Mouse (Mus musculus): ENCODE results near the gene Lhx3. TPM values are rescaled to one million over a fixed set of nuclear protein-coding genes. Genes with fewer than 3 reads are reported as not detected.

Gene Lhx3
- polyA plus RNA-seq, 1 experiment: not detected

DNA sequence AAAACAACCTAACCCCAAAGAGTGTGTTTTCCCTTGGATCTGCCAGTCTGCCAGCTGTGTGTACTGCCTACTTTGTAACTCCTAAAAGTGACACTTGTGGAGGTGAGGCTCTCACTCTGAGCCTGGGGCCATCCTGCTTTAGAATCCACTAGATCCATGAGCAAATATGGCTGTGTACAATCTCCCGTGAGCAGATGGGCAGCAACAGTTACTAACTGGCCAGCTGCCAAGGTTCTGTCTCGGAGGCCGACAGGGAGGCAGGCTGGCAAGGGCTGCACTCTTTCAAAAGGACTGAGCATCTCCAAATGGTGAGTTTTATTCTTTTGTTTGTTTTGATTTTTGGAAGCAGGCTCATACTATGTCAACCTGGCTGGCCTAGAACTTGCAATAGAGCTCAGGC lies 6.4 kb upstream of the Lhx3 start:
- Histone ChIP-seq H3K4me3 (no peak overlapping the region), H3ac (ENCODE audit: control insufficient read depth, insufficient read length) (no peak overlapping the region), H3K27me3 (ENCODE audit: control insufficient read depth, insufficient read depth, insufficient read length) (no peaks in the 10 kb centered on the region), H3K4me2 (ENCODE audit: low read depth) (no peak overlapping the region), H3K79me2 (ENCODE audit: control insufficient read depth, insufficient read depth) (no peaks in the 10 kb centered on the region), H3K36me3 (ENCODE audit: control insufficient read depth, insufficient read depth) (peaks cover 22% of the 10 kb centered on the region)
- TF ChIP-seq USF1 (IDR thresholded peaks at IDR 0.05; ENCODE audit: low read depth) (no peak), POLR2A (IDR thresholded peaks at IDR 0.05; ENCODE audit: insufficient read length, low read depth) (no peak), TCF3 (IDR thresholded peaks at IDR 0.05; ENCODE audit: insufficient read length, low read depth) (no peak), REST (IDR thresholded peaks at IDR 0.05; ENCODE audit: insufficient read depth, insufficient read length) (no peak), MAX (IDR thresholded peaks at IDR 0.05; ENCODE audit: low read depth) (no peak), SRF (IDR thresholded peaks at IDR 0.05; ENCODE audit: control insufficient read depth, insufficient read length, low read depth) (no peak), MYOG (IDR thresholded peaks at IDR 0.05; ENCODE audit: control insufficient read depth in 1 of 3, insufficient read depth in 1 of 3, insufficient read length in 2 of 3, low read depth in 2 of 3) (no peak), E2F4 (IDR thresholded peaks at IDR 0.05; ENCODE audit: insufficient read depth) (no peak), CEBPB (IDR thresholded peaks at IDR 0.05; ENCODE audit: insufficient read depth, poor library complexity, severe bottlenecking) (no peak), TCF12 (IDR thresholded peaks at IDR 0.05; ENCODE audit: insufficient read depth, poor library complexity, severe bottlenecking) (no peak), POLR2AphosphoS2 (IDR thresholded peaks at IDR 0.05; ENCODE audit: insufficient read length, low read depth) (no peak)

DNA sequence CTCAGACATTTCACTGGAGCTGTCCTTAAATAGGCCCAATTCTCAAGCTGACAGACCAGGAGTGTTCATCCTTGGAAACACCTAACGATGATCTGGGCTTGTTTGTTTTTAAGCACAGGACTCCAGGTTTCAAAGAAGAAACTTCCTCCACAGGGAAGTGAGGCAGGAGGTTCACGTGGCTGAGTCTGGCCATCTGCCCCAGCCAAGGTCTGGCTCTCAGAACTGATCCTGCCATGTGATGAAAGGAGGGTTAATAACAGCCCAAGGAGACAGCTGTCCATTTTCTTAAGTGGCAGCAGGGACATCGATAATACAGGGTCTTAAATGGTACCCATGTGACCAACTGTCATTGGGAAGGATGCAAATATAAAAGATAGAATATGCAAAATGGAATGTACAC lies 1.5 kb upstream of the Lhx3 start:
- H3K79me2 ChIP-seq (ENCODE audit: control insufficient read depth, insufficient read depth): no peaks in the 10 kb centered on the region
- no peak overlapping the region for H3K4me3 ChIP-seq
- no peak overlapping the region for H3K4me2 ChIP-seq (ENCODE audit: low read depth)
- H3K36me3 ChIP-seq (ENCODE audit: control insufficient read depth, insufficient read depth): peaks cover 3% of the 10 kb centered on the region
- no peak overlapping the region for H3ac ChIP-seq (ENCODE audit: control insufficient read depth, insufficient read length)
- TF ChIP-seq POLR2AphosphoS2 (IDR thresholded peaks at IDR 0.05; ENCODE audit: insufficient read length, low read depth) (no peak), TCF12 (IDR thresholded peaks at IDR 0.05; ENCODE audit: insufficient read depth, poor library complexity, severe bottlenecking) (no peak), TCF3 (IDR thresholded peaks at IDR 0.05; ENCODE audit: insufficient read length, low read depth) (no peak), SRF (IDR thresholded peaks at IDR 0.05; ENCODE audit: control insufficient read depth, insufficient read length, low read depth) (no peak), USF1 (IDR thresholded peaks at IDR 0.05; ENCODE audit: low read depth) (no peak)
- H3K27me3 ChIP-seq (ENCODE audit: control insufficient read depth, insufficient read depth, insufficient read length): peaks cover 20% of the 10 kb centered on the region

DNA sequence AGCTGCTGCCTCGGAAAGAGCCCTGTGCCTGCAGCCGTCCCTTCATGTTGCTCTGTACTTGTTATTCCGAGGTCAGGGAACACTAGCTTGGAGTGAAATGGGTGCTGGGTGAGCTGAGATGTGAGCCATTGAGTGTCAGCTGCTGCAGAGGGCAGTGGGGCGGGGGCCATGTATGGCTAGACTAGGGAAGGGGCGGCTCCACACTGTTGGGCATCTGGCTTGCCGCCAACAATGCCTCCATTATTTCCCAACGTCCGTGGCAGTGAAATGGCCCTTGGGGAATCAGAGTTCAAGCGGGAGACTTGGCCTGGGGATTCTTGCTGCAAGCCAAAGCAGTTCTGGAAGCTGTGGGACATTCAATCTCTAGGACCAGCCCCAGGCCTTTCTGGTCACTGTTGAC lies 530 bp downstream of the Lhx3 start:
- H3K36me3 ChIP-seq (ENCODE audit: control insufficient read depth, insufficient read depth): peaks cover 3% of the 10 kb centered on the region
- H3K79me2 ChIP-seq (ENCODE audit: control insufficient read depth, insufficient read depth): no peaks in the 10 kb centered on the region
- TF ChIP-seq REST (IDR thresholded peaks at IDR 0.05; ENCODE audit: insufficient read depth, insufficient read length) (no peak), TCF3 (IDR thresholded peaks at IDR 0.05; ENCODE audit: insufficient read length, low read depth) (no peak), MAX (IDR thresholded peaks at IDR 0.05; ENCODE audit: low read depth) (no peak), TCF12 (IDR thresholded peaks at IDR 0.05; ENCODE audit: insufficient read depth, poor library complexity, severe bottlenecking) (no peak), MYOD1 (IDR thresholded peaks at IDR 0.05; ENCODE audit: control insufficient read depth in 1 of 3, insufficient read length in 2 of 3, low read depth in 2 of 3) (no peak), SRF (IDR thresholded peaks at IDR 0.05; ENCODE audit: control insufficient read depth, insufficient read length, low read depth) (no peak), MYOG (IDR thresholded peaks at IDR 0.05; ENCODE audit: control insufficient read depth in 1 of 3, insufficient read depth in 1 of 3, insufficient read length in 2 of 3, low read depth in 2 of 3) (no peak), E2F4 (IDR thresholded peaks at IDR 0.05; ENCODE audit: insufficient read depth) (no peak), CEBPB (IDR thresholded peaks at IDR 0.05; ENCODE audit: insufficient read depth, poor library complexity, severe bottlenecking) (no peak)
- peaks cover 36% of the 10 kb centered on the region for H3K27me3 ChIP-seq (ENCODE audit: control insufficient read depth, insufficient read depth, insufficient read length)
- H3ac ChIP-seq (ENCODE audit: control insufficient read depth, insufficient read length): no peak overlapping the region
- no peak overlapping the region for H3K4me2 ChIP-seq (ENCODE audit: low read depth)
- no peak overlapping the region for H3K4me3 ChIP-seq

DNA sequence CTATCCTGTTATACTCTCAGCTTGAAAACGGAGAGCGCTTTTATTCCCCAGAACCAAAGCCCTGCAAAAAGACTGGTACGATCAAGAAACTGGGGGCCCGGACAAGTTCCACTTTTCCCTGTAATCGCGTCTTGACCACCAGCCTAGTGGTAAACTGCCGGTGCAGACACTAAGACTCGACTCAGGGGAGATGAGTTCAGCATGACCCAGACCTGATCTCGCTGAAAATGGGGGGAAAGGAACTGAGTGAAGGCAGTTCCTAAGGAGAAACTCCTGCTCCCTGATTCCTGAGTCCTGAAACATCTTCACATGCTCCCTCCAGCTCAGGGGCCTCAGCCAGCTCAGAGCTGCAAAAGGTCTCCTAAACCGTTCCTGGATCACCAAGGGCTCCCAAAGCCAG lies 2.3 kb downstream of the Lhx3 start:
- no peak overlapping the region for H3K4me3 ChIP-seq
- no peak for TF ChIP-seq MYOG (IDR thresholded peaks at IDR 0.05; ENCODE audit: control insufficient read depth in 1 of 3, insufficient read depth in 1 of 3, insufficient read length in 2 of 3, low read depth in 2 of 3)
- no peak for TF ChIP-seq POLR2A (IDR thresholded peaks at IDR 0.05; ENCODE audit: insufficient read length, low read depth)
- TF ChIP-seq MAX (IDR thresholded peaks at IDR 0.05; ENCODE audit: low read depth): no peak
- no peak for TF ChIP-seq TCF3 (IDR thresholded peaks at IDR 0.05; ENCODE audit: insufficient read length, low read depth)
- no peak for TF ChIP-seq E2F4 (IDR thresholded peaks at IDR 0.05; ENCODE audit: insufficient read depth)
- no peak for TF ChIP-seq CEBPB (IDR thresholded peaks at IDR 0.05; ENCODE audit: insufficient read depth, poor library complexity, severe bottlenecking)
- TF ChIP-seq SRF (IDR thresholded peaks at IDR 0.05; ENCODE audit: control insufficient read depth, insufficient read length, low read depth): no peak
- no peak for TF ChIP-seq POLR2AphosphoS2 (IDR thresholded peaks at IDR 0.05; ENCODE audit: insufficient read length, low read depth)
- no peak for TF ChIP-seq USF1 (IDR thresholded peaks at IDR 0.05; ENCODE audit: low read depth)
- no peak for TF ChIP-seq REST (IDR thresholded peaks at IDR 0.05; ENCODE audit: insufficient read depth, insufficient read length)
- TF ChIP-seq TCF12 (IDR thresholded peaks at IDR 0.05; ENCODE audit: insufficient read depth, poor library complexity, severe bottlenecking): no peak
- TF ChIP-seq MYOD1 (IDR thresholded peaks at IDR 0.05; ENCODE audit: control insufficient read depth in 1 of 3, insufficient read length in 2 of 3, low read depth in 2 of 3): no peak
- no peak overlapping the region for H3ac ChIP-seq (ENCODE audit: control insufficient read depth, insufficient read length)
- no peak overlapping the region for H3K4me2 ChIP-seq (ENCODE audit: low read depth)
- H3K27me3 ChIP-seq (ENCODE audit: control insufficient read depth, insufficient read depth, insufficient read length): peaks cover 54% of the 10 kb centered on the region
- no peaks in the 10 kb centered on the region for H3K36me3 ChIP-seq (ENCODE audit: control insufficient read depth, insufficient read depth)
- no peaks in the 10 kb centered on the region for H3K79me2 ChIP-seq (ENCODE audit: control insufficient read depth, insufficient read depth)

DNA sequence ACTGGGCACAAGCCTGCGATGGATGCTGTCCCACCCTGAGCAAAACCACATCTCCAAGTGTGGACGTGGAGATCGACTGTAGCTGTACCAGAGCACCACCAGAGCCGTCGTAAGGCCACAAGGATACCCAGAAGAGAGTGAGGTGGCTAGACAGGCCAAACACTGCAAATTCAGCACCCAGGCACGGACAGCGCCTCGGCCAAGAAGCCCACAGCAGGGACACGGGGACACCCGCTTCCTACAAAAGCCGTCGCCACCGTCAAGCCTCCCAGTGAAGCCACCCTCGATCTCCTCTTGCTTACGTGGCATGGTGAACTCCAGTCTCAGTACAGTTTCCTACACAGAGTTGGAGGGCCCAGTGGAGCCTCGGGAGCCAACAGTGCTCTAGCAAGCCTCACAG lies 3.0 kb downstream of the Lhx3 start:
- H3K4me3 ChIP-seq: no peak overlapping the region
- H3K4me2 ChIP-seq (ENCODE audit: low read depth): no peak overlapping the region
- peaks cover 60% of the 10 kb centered on the region for H3K27me3 ChIP-seq (ENCODE audit: control insufficient read depth, insufficient read depth, insufficient read length)
- no peaks in the 10 kb centered on the region for H3K36me3 ChIP-seq (ENCODE audit: control insufficient read depth, insufficient read depth)
- no peak overlapping the region for H3ac ChIP-seq (ENCODE audit: control insufficient read depth, insufficient read length)
- H3K79me2 ChIP-seq (ENCODE audit: control insufficient read depth, insufficient read depth): no peaks in the 10 kb centered on the region
- TF ChIP-seq POLR2A (IDR thresholded peaks at IDR 0.05; ENCODE audit: insufficient read length, low read depth) (no peak), REST (IDR thresholded peaks at IDR 0.05; ENCODE audit: insufficient read depth, insufficient read length) (peak; percentile 95), MYOG (IDR thresholded peaks at IDR 0.05; ENCODE audit: control insufficient read depth in 1 of 3, insufficient read depth in 1 of 3, insufficient read length in 2 of 3, low read depth in 2 of 3) (no peak)

All from myocyte (in vitro differentiated cells).